Mouse (Mus musculus) large intestine, adult 2 months (tissue): ENCODE measurements around the gene Mlxip. TPM values are rescaled to one million over a fixed set of nuclear protein-coding genes. Genes with fewer than 3 reads are reported as not detected.
A peak's percentile ranks its signal among the peaks of the same experiment; 100 is the strongest.

Experiments
- DNase-seq: peaks from one replicate; pipeline ENCODE4 v3.0.0-alpha.2; 2012; ENCODE audit warnings: low read depth, low spot score
- WGBS: fragments of 180-500 bp; shearing (Covaris S2); methylation state at CpG from one replicate; pipeline ENCODE4 v1.1.7; 2018; 5-methylcytosine and 5-hydroxymethylcytosine counted together
- polyA plus RNA-seq: library from polyadenylated mRNA; depleted of rRNA; stranded (reverse); fragments of >200 nt; gene quantifications from 2 replicates; pipeline ENCODE4 v1.2.3, GENCODE M21; 2012; rRNA removed

Mlxip gene
- 17.6 and 36.3 TPM in 2 replicates for polyA plus RNA-seq

GRCm38 (mm10) chr5:123394303-123394956 lies at the start of gene Mlxip:
TSS of gene Mlxip (plus strand) at chr5:123394798.
- peak; percentile 92 for DNase-seq
- WGBS: under 1% methylated on average over 50 of the region's 50 CpGs

DNA sequence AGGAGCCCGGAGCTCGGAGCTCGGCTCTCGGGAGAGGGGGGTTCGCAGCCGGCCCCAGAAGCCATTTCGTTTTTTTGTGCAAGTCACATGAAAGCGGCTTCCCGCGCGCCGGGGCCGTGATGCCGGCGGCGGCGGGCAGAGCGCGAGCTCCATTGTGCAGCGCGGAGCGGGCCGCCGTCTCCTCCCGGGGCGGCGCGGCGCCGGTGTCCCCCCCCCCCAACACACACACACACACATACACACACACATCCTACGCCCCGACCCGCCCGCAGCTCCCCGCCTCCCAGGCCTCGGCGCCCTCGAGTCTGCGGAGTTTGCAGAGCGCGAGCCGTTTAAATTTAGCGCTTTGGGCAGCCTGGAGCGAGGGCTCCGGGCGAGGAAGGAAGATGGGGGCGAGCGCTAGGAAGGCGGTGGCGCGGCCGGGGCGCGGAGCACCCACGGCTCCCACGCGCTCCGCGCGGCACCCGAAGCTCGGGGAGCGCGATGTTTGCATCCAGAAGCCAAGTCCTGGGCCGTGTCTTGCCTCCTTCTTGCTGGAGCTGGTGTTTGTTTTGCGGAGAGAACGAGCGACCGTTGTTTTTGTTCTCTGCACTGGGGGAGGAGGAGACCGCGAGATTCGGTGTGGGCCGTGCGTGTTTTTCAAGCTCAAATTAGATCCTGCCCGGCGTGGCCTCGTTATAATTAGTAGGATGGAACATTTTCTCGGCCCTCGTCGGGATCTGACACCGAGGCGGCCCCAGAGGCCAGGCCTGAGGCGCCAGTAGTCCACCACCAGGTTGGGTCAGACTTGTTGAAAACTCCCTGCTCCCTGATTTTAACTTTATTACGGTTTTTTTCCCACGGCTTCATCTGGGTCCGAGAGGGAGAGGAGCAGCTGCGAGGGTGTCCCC lies 49.4 kb upstream of the Mlxip start:
- under 1% methylated on average over 82 of the region's 87 CpGs for WGBS
- no peak for DNase-seq

GRCm38 (mm10) chr5:123345853-123346654 lies 48.5 kb upstream of the Mlxip start:
- DNase-seq: no peak
- 5% methylated on average over 22 of the region's 22 CpGs for WGBS

DNA sequence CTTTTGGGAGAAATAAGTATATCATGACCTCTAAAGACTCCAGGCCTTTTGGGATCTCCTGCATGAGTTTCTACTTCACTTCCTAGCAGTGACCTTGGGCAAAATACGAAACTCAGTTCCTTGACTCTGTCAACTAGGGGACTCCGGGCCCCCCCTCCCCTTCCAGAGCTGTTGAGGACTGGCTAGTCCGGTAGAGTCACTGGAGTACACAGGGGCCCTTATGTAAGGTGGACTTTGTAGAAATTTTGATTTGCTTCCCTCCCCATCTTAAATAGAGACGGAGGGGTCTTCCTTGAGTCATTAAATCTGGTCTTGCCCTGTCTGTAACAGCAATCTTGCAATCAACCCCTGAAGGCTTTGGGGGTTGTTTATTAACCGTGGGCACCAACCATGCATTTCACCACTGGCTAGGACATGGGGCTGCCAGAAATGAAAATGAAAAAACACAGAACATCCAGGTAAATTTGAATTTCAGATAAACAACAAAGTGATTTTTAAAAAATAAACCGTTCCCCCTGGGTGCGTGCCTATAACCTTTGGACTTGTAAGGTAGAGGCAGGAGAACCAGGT lies 47.8 kb upstream of the Mlxip start:
- DNase-seq: no peak
- WGBS: 47% methylated on average over 7 of the region's 7 CpGs

GRCm38 (mm10) chr5:123347985-123348384 lies 46.6 kb upstream of the Mlxip start:
- WGBS: 76% methylated on average over 2 of the region's 2 CpGs
- no peak for DNase-seq

DNA sequence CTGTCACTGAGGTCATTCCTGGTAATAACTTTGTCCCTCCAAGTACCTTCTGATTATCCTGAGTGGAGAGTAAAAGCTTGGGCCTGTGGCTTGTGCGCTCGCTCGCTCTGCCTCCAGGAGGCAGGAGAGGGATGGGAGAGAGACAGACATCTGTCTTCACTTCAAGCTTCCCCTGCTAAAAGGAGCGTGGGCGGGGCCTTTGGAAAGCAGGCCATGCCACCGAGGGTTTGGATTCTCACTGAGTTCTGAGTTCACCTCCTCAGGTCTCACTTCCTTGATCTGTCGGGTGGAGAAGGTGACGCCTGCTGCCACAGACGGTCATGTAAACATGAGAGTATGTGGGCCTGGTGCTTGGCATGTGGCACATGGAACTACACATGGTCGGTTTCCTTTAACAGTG lies 44.2 kb upstream of the Mlxip start:
- DNase-seq: no peak
- WGBS: 46% methylated on average over 10 of the region's 10 CpGs

- WGBS: 48% methylated on average over 11 of the region's 11 CpGs
- DNase-seq: no peak
Measured at GRCm38 (mm10) chr5:123355918-123356317, 38.7 kb upstream of the Mlxip start.

- WGBS: 83% methylated on average over 4 of the region's 4 CpGs
- DNase-seq: no peak
Measured at GRCm38 (mm10) chr5:123357253-123357652, 37.3 kb upstream of the Mlxip start.

- WGBS: 92% methylated on average over 6 of the region's 6 CpGs
- no peak for DNase-seq
Measured at GRCm38 (mm10) chr5:123359431-123359830, 35.2 kb upstream of the Mlxip start.

- no peak for DNase-seq
Measured at GRCm38 (mm10) chr5:123362911-123363310, 31.7 kb upstream of the Mlxip start.

GRCm38 (mm10) chr5:123364302-123364971 lies 30.2 kb upstream of the Mlxip start:
- DNase-seq: no peak

More at GRCm38 (mm10) chr5:123362911-123363310, 31.7 kb upstream of the Mlxip start:
- WGBS: 83% methylated on average over 4 of the region's 4 CpGs

GRCm38 (mm10) chr5:123368869-123369488 lies 25.6 kb upstream of the Mlxip start:
- no peak for DNase-seq
- WGBS: 75% methylated on average over 13 of the region's 13 CpGs

More at GRCm38 (mm10) chr5:123364302-123364971, 30.2 kb upstream of the Mlxip start:
- 57% methylated on average over 11 of the region's 11 CpGs for WGBS

- WGBS: 73% methylated on average over 5 of the region's 5 CpGs
- DNase-seq: no peak
Measured at GRCm38 (mm10) chr5:123370049-123370448, 24.5 kb upstream of the Mlxip start.

- 82% methylated on average over 10 of the region's 10 CpGs for WGBS
- DNase-seq: no peak
Measured at GRCm38 (mm10) chr5:123375262-123375661, 19.3 kb upstream of the Mlxip start.

- DNase-seq: no peak
- 71% methylated on average over 6 of the region's 6 CpGs for WGBS
Measured at GRCm38 (mm10) chr5:123375793-123376452, 18.7 kb upstream of the Mlxip start.

DNA sequence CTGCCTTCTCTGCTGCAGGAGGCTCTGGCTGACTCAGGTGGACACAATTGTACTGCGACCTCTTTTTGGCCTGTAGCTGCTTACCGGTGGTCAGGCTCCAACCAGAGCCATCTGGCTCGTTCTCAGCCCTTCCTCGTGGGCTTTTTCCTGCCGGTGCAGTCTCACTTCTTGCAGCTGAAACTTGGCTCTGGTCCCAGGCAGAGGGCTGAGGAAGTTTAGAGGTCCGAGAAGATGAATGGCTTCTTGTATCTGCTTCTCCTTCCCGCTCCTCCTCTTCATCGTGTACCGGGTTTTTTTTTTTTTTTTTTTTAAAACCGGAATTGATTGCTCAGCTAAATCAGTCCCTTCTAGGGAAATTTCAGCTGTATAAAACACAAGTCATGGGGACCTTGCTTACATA lies 18.0 kb upstream of the Mlxip start:
- no peak for DNase-seq
- 15% methylated on average over 10 of the region's 10 CpGs for WGBS

GRCm38 (mm10) chr5:123377120-123377955 lies 17.3 kb upstream of the Mlxip start:
- WGBS: 51% methylated on average over 15 of the region's 15 CpGs
- DNase-seq: no peak
